Mouse (Mus musculus) heart, embryonic 14.5 days (tissue): ENCODE data around the gene B3gat3. TPM values are rescaled to one million over a fixed set of nuclear protein-coding genes. Genes with fewer than 3 reads are reported as not detected.
A peak's percentile ranks its signal among the peaks of the same experiment; 100 is the strongest.

ENCODE experiments used
- ATAC-seq: fragments of 200-750 bp; cut with Nextera tagmentation; 2 replicates; pipeline ENCODE4 v1.8.0; 2017; ENCODE audit warnings: low read depth, moderate TSS enrichment; ENCODE audit not compliant: insufficient number of reproducible peaks, insufficient read depth, low FRiP score
- H3K27ac ChIP-seq, 2 experiments: fragments of 200-500 bp in 1 of 2; fragments of 300-500 bp in 1 of 2; sonication (generic) in 1 of 2; replicated peaks in 1 of 2; 2 replicates each; pipeline ENCODE4 v1.5.1; 2012 to 2014; ENCODE audit warnings: low read depth in 2 of 2, low read length in 2 of 2, control low read depth in 1 of 2, mild to moderate bottlenecking in 1 of 2, mixed read lengths in 1 of 2; ENCODE audit not compliant: control insufficient read depth in 1 of 2, insufficient read depth in 1 of 2
- H3K27me3 ChIP-seq: fragments of 300-500 bp; sonication (generic); 2 replicates; pipeline ENCODE4 v1.6.1; 2014; ENCODE audit warnings: mild to moderate bottlenecking, low read length, control low read depth; ENCODE audit not compliant: control insufficient read depth, insufficient read depth
- H3K36me3 ChIP-seq: fragments of 300-500 bp; sonication (generic); 2 replicates; pipeline ENCODE4 v1.6.1; 2014; ENCODE audit warnings: mild to moderate bottlenecking, control low read depth, low read length, mixed read lengths; ENCODE audit not compliant: control insufficient read depth, insufficient read depth
- H3K4me1 ChIP-seq, 2 experiments: fragments of 200-500 bp in 1 of 2; fragments of 300-500 bp in 1 of 2; sonication (generic) in 1 of 2; 2 replicates each; pipeline ENCODE4 v1.6.1; 2012 to 2014; ENCODE audit warnings: low read length in 2 of 2, control low read depth in 1 of 2, mixed read lengths in 1 of 2; ENCODE audit not compliant: control insufficient read depth in 2 of 2, insufficient read depth in 2 of 2
- H3K4me2 ChIP-seq: fragments of 300-500 bp; sonication (generic); 2 replicates; pipeline ENCODE4 v1.6.1; 2014; ENCODE audit warnings: mild to moderate bottlenecking, low read length
- H3K4me3 ChIP-seq, 2 experiments: fragments of 200-500 bp in 1 of 2; fragments of 300-500 bp in 1 of 2; sonication (generic) in 1 of 2; 2 replicates each; pipeline ENCODE4 v1.5.1; 2012 to 2014; ENCODE audit warnings: low read length in 2 of 2, mild to moderate bottlenecking in 2 of 2, control low read depth in 1 of 2, low read depth in 1 of 2, moderate library complexity in 1 of 2; ENCODE audit not compliant: control insufficient read depth in 1 of 2, insufficient read depth in 1 of 2
- H3K9ac ChIP-seq: fragments of 300-500 bp; sonication (generic); 2 replicates; pipeline ENCODE4 v1.6.1; 2014; ENCODE audit warnings: mild to moderate bottlenecking, low read length
- H3K9me3 ChIP-seq: fragments of 300-500 bp; sonication (generic); 2 replicates; pipeline ENCODE4 v1.6.1; 2016; ENCODE audit warnings: low read length, control low read depth; ENCODE audit not compliant: control insufficient read depth
- WGBS: fragments of 180-500 bp; shearing (Covaris S2); extraction: QIAGEN DNeasy Blood & Tissue Kit; methylation state at CpG from one replicate; pipeline ENCODE4 v1.1.7; 2014; 5-methylcytosine and 5-hydroxymethylcytosine counted together
- polyA plus RNA-seq: library from polyadenylated mRNA; unstranded; fragments of >200 nt; fragmentation: Nextera tagmentation; extraction: Ambion mirVana; gene quantifications from 2 replicates; pipeline ENCODE4 v1.2.1, GENCODE M21; 2014

Gene B3gat3
- polyA plus RNA-seq, 1 experiment from 2014 or later: 34.2 TPM

- Histone ChIP-seq H3K4me2 (peak within 1 kb of the TSS; percentile 82), H3K9me3 (no peaks in the 10 kb centered on the region), H3K4me3 (peak within 1 kb of the TSS; percentile 66 to 85), H3K36me3 (peaks cover 32% of the 10 kb centered on the region), H3K9ac (peak within 1 kb of the TSS; percentile 82), H3K27ac (peak within 1 kb of the TSS; percentile 69 to 79), H3K4me1 (peaks cover 0 to 12% of the 10 kb centered on the region in 2 experiments; a peak in 2 of 4 replicates), H3K27me3 (no peaks in the 10 kb centered on the region)
- under 1% methylated on average over 42 of the region's 42 CpGs for WGBS
- ATAC-seq: peak; percentile 91
Measured at GRCm38 (mm10) chr19:8880311-8881033, 39.7 kb upstream of the B3gat3 start, which contains the start of gene Uqcc3. Gene Uqcc3 (minus strand): TSS chr19:8880923.

GRCm38 (mm10) chr19:8881034-8881392, 39.2 kb upstream of the B3gat3 start:
- Histone ChIP-seq H3K4me2 (peak overlapping the region; percentile 82), H3K36me3 (peaks cover 26% of the 10 kb centered on the region), H3K4me1 (peaks cover 0 to 12% of the 10 kb centered on the region in 2 experiments; a peak in 2 of 4 replicates), H3K4me3 (peak overlapping the region; percentile 66 to 85), H3K27me3 (no peaks in the 10 kb centered on the region), H3K27ac (peak overlapping the region in 1 of 2 experiments; percentile 69; a peak in 1 of 4 replicates), H3K9me3 (no peaks in the 10 kb centered on the region), H3K9ac (peak overlapping the region; percentile 82)
- ATAC-seq: no peak
- 21% methylated on average over 3 of the region's 3 CpGs for WGBS

GRCm38 (mm10) chr19:8883616-8884015, 36.6 kb upstream of the B3gat3 start, which contains the start of the genes Lbhd1 and Gm49403:
Gene Lbhd1 (plus strand): TSS chr19:8883732.
Gene Gm49403 (plus strand): TSS chr19:8883930.
- Histone ChIP-seq H3K9ac (no peak within 1 kb of the TSS), H3K4me2 (no peak within 1 kb of the TSS), H3K27ac (no peak within 1 kb of the TSS), H3K36me3 (0 out of 2 replicates have a peak, but pooled peaks cover 5% of the 10 kb centered on the region), H3K9me3 (no peaks in the 10 kb centered on the region), H3K4me3 (no peak within 1 kb of the TSS), H3K27me3 (no peaks in the 10 kb centered on the region), H3K4me1 (peaks cover 4 to 19% of the 10 kb centered on the region in 2 experiments)
- WGBS: 73% methylated on average over 3 of the region's 3 CpGs
- no peak for ATAC-seq

- peak overlapping the region; percentile 90; the same call in 1 of the 2 replicates for H3K4me2 ChIP-seq
- ATAC-seq: no peak
- H3K27ac ChIP-seq: no peak overlapping the region
- peaks cover 13% of the 10 kb centered on the region for H3K36me3 ChIP-seq
- H3K4me3 ChIP-seq: 0 out of 4 replicates have a peak overlapping the region, but pooled peaks of 1 of the 2 experiments have one; percentile 82
- H3K9ac ChIP-seq: no peak overlapping the region
- 44% methylated on average over 1 of the region's 1 CpGs for WGBS
- H3K27me3 ChIP-seq: no peaks in the 10 kb centered on the region
- peaks cover 4 to 11% of the 10 kb centered on the region in 2 experiments for H3K4me1 ChIP-seq
- no peaks in the 10 kb centered on the region for H3K9me3 ChIP-seq
Measured at GRCm38 (mm10) chr19:8886916-8887584, 33.1 kb upstream of the B3gat3 start.

- Histone ChIP-seq H3K9ac (peak overlapping the region; percentile 90), H3K4me2 (peak overlapping the region; percentile 90), H3K27me3 (no peaks in the 10 kb centered on the region), H3K36me3 (peaks cover 13% of the 10 kb centered on the region), H3K4me3 (peak overlapping the region; percentile 78 to 82), H3K9me3 (no peaks in the 10 kb centered on the region), H3K27ac (peak overlapping the region; percentile 63 to 82), H3K4me1 (peaks cover 4 to 11% of the 10 kb centered on the region in 2 experiments)
- WGBS: 19% methylated on average over 19 of the region's 19 CpGs
- ATAC-seq: no peak
Measured at GRCm38 (mm10) chr19:8887585-8888463, 32.4 kb upstream of the B3gat3 start.

- H3K4me2 ChIP-seq: peak within 1 kb of the TSS; percentile 90
- peaks cover 13% of the 10 kb centered on the region for H3K36me3 ChIP-seq
- H3K4me3 ChIP-seq: peak within 1 kb of the TSS; percentile 78 to 82
- H3K27ac ChIP-seq: peak within 1 kb of the TSS; percentile 66 to 82
- under 1% methylated on average over 58 of the region's 58 CpGs for WGBS
- H3K27me3 ChIP-seq: no peaks in the 10 kb centered on the region
- peak within 1 kb of the TSS; percentile 90 for H3K9ac ChIP-seq
- peaks cover 4 to 15% of the 10 kb centered on the region in 2 experiments for H3K4me1 ChIP-seq
- no peaks in the 10 kb centered on the region for H3K9me3 ChIP-seq
- peak; percentile 88 for ATAC-seq
Measured at GRCm38 (mm10) chr19:8888511-8889385, 31.4 kb upstream of the B3gat3 start, which contains the start of the genes 1810009A15Rik and Gm49416. Gene 1810009A15Rik (plus strand): TSS chr19:8888853. Gene Gm49416 (plus strand): TSS chr19:8888926.
